Mouse (Mus musculus) embryo, embryonic 11 days (tissue): ENCODE measurements at regions not wholly inside any gene's neighbourhood (a gene's known extent, or its start where the extent isn't known, plus 50 kb on each side); places are given as distances from the start of the nearest gene placed in this dataset.

Source experiments
- DNase-seq: peaks from one replicate; pipeline ENCODE4 v3.0.0-alpha.2; 2015

DNA sequence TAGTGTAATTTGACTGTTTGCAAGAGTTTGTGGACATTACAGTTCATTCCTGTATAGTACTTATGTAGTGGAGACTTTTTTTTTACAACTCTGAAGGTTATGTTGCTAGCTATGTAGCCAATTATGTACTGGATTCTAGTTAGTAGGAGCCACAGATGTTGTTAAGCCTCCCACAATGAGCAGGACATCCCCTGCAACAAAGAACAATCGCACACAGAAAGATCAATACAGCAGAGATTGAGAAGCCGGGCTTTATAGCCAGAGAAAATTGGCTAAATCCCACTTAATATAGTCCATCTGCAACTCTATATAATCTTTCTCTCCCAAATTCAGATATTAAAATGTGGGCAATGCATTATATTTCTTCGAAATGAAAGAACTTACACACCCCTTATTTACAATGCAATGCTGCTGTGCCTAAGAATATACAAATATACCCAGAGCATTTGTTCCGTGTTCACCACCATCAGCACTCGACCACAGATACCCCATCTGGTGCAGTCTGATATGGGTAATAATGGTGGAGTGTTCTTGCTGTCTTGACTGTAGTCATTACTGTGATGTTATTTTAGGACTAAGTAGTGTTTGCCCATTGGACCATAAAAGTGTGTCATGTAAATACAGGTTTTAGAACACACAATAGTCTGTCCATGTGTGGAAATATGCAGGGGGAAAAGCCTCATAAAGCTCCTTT is 1351.9 kb upstream of the Zeb2 start:
- no peak for DNase-seq

- peak; percentile 44 for DNase-seq
Measured at GRCm38 (mm10) chr2:46465389-46465788, 1348.2 kb upstream of the Zeb2 start.

- no peak for DNase-seq
Measured at GRCm38 (mm10) chr2:46464913-46465312, 1347.7 kb upstream of the Zeb2 start.

DNA sequence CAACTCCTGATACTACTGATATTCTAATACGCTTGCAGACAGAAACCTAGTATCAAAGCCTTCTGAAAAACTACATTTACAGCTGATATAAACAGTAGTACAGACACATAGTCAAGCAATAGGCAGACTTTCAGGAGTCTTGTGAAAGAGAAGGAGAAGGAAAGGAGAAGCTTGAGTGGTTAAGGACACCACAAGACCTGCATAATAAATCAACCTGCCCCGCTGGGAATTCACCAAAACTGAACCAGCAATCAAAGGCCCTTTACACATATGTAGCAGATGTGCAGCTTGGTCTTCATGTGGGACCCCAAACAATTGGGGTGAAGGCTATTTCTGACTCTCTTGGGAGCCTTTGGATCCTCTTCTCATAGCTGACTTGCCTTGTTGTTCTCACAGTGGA is 1345.5 kb upstream of the Zeb2 start:
- no peak for DNase-seq

- no peak for DNase-seq
Measured at GRCm38 (mm10) chr2:46450698-46451097, 1333.5 kb upstream of the Zeb2 start.

DNA sequence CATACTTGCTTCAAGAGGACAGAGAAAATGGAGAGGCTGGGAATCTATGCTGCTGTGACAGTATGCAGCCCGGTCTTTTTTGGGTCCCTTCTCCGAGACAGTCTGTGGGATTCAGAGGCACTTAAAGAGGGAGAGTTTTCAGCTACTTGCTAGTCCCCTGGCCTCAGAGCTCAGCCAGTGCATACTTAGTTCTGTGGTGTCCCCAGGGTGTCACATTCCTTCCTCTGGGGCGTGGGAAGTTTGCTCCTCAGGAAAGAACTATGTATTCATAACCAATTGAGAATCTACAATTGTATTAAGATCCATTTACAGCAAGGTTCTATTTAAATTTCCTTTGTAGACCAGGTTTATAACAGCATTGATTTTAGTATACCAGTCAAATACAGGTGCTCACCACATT is 1328.1 kb upstream of the Zeb2 start:
- DNase-seq = no peak

DNA sequence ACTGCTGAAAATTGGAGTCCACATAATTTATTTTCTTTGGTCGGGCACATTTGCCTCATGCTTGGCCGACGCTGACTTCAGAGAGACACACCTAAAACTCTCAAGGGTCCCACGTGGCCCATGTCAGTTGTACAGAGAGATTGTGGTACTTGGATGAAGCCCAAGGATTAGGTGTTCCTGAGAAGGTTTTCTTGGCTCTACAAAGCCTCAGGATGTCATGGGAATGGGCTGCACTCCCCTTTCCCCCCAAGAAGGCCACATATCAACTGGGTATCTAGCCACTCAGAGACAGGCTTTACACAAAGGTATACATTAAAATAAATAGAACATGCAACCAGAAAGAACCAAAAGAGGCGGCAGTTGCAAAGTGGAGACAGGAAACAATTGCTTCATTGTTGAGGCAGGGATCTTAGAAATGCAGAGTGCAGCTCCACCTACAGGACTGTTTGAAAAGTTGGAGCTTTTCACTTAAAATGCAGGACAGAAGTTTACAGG is 1326.5 kb upstream of the Zeb2 start:
- DNase-seq = peak; percentile 73

- DNase-seq = peak; percentile 22
Measured at GRCm38 (mm10) chr2:46443061-46443685, 1326.0 kb upstream of the Zeb2 start.

- no peak for DNase-seq
Measured at GRCm38 (mm10) chr2:46442576-46442975, 1325.4 kb upstream of the Zeb2 start.

- DNase-seq = no peak
Measured at GRCm38 (mm10) chr2:46441927-46442326, 1324.7 kb upstream of the Zeb2 start.

GRCm38 (mm10) chr2:46441348-46441747 is 1324.2 kb upstream of the Zeb2 start:
- DNase-seq = no peak

DNA sequence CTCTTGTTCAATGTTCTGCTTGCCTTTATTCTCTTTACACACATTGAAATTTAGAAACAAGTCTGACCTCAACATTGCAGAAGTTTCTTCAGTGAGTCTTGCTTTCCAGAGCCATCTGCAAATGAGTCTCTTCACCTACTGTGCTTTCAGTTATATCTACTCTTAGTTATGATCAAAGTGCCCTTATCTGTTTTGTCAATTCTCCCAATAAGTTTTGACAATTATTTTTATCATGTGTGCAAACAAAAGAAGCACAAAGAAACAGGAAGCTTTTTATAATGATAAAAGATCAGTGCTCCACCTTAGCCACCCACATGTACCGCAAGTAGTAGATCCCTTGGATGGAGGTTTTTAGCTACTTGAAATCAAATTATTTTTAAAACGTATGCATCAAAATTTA is 1322.8 kb upstream of the Zeb2 start:
- DNase-seq = no peak

- DNase-seq = no peak
Measured at GRCm38 (mm10) chr2:46418281-46418680, 1301.1 kb upstream of the Zeb2 start.

- DNase-seq = no peak
Measured at GRCm38 (mm10) chr2:46402373-46403114, 1285.3 kb upstream of the Zeb2 start.

DNA sequence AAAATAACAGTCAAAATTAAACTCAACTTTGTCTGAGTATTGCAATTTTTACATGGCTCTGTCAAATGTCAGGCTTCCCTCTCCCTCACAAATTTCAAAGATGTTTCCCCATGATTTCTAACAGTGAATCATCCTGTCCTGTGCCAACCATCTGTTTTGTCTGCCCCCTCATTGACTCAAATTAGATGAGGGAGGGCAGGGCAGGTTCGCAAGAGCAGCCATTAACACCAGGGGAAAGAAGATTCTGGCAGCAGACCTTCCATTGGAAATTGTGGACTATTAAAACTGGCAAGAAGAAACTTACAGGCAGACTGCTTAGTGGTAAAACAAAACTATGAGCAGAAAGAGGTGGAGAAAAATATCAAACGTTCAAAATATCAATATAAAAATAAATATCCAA is 1277.0 kb upstream of the Zeb2 start:
- DNase-seq = no peak

DNA sequence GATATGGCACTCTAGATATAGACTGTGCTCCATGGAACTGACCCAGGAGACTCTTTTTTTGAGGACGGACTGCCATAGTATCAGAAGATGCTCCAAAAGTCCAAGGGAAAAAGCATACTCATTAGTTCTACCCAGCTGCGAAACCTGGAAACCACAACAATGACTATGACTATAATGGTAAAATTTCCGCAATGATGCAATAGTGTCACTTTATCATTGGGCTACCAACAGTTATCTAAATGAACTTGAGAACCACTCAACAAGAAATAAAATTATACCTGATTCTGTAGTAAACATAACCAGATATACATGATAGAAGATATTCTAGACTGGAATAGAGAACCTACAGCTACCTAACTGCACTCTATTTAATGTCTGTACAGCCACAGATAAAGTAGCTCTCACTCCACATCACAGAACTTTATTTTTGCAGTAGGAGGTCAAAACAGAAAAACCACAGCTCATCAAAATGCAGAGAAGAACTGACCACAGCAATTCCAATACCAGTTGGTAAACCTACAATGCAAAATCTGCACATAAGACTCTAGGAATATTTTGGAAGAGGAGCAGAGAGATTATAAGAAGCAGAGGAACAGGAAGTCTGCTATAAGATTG is 1255.8 kb upstream of the Zeb2 start:
- DNase-seq = no peak

DNA sequence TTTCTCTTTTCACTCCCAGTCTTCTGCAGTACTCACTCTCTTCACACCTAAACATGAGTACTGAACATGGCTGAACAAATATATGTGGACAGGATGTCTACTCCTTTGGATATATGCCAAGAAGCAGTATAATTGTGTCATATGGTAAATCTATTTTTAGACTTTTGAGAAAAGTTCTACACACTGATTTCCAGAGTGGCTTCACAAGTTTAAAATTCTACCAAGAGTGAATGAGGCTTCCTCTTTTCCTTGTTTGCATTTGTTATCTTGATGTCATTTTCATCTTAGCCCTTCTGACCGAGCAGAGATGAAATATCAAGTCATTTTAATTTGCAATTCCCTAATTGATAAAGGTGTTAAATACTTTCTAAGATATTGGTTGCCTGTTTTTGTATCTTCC is 1254.6 kb upstream of the Zeb2 start:
- DNase-seq = no peak

GRCm38 (mm10) chr2:46370949-46371348 is 1253.8 kb upstream of the Zeb2 start:
- no peak for DNase-seq

DNA sequence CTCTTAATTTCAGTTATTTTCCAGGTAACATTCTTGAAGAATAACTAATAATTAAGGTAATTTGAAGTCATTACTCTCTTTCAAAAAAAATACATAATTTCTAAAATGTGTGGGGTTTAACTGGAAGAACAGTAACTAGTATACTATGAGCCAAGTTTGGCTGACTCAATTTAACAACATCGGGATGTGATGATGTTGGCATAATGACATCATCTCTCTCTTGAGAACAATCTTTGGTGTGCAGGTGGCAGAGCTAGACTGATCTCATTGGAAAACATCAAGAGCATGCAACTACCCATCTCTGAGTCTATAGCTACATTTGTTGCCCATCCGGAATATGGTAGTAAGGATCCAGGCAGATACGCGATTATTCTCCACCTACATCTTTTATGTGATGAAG is 1251.7 kb upstream of the Zeb2 start:
- DNase-seq = no peak

GRCm38 (mm10) chr2:46366135-46366485 is 1248.9 kb upstream of the Zeb2 start:
- no peak for DNase-seq

DNA sequence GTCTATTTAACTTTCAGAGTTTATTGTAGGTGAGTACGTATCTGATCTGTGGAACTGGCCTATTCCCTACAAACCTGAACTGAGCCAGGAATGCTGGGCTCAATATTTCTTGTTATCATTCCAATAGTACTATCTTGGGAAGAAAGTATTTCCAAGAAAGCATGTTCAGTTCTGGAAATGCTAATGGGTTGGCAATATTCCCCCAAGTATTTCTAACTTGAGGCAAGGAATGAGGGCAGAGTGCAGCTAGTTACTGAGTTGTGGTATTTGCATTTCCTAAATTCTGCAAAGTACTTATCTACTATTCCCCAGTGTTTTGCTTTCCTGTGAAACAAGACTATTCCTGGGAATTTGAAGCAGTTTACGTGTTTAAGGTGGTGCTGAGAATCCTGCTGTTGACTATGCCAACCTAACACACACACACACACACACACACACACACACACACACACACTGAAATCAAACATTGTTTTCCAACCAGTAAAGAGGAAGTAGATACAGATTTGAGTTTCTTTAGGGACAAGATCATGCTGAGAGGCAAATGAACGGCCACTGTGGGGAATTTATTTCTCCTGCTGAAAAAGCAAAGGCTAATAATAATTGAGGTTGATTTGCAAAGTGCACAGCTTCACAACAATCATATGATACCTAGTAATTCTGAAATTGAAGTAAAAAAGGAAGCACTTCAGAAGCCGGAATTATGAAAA is 1248.4 kb upstream of the Zeb2 start:
- DNase-seq = no peak

DNA sequence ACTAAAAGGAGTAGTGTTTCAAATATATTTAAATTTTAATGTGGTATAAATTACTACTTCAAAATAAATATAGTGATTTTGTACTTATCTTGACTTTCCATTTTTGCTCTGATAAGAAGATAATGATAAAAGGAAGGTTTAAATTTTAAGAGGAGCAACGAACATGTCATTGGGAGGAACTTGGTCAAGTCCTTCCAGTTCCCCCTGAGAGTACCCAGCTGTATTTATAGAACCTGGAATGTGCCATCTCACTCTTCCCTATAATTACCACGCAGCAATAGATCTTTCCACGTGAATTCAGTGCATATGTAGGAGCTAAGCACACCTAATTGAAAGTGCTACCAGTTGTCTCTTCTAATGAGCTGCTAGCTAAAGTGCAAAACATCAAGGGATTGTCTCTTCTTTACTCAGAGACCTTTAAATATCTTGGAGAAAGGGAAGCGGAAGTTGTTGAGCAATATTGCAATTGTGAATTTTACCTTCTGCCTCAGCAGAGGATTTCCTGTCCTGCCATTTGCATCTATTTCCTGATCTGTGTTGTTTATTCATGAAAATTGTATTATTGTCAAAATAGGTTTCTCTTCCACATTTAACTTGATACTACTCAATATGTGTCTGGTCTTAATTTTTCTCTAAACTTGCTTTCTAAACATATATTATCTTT is 1243.0 kb upstream of the Zeb2 start:
- no peak for DNase-seq
